Mouse (Mus musculus) bone marrow, adult 2 months (tissue): ENCODE results near the gene 1700122O11Rik. TPM values are rescaled to one million over a fixed set of nuclear protein-coding genes. Genes with fewer than 3 reads are reported as not detected.

Experiments
- H3K27ac ChIP-seq: fragments of 200-500 bp; 2 replicates; pipeline ENCODE4 v1.5.1; 2012; ENCODE audit warnings: low read depth, mild to moderate bottlenecking, control low read depth, inconsistent platforms, low read length; ENCODE audit not compliant: control insufficient read depth, poor library complexity, insufficient read depth
- H3K4me1 ChIP-seq: fragments of 200-500 bp; 2 replicates; pipeline ENCODE4 v1.6.1; 2011; ENCODE audit warnings: low read length; ENCODE audit not compliant: control insufficient read depth, insufficient read depth
- H3K4me3 ChIP-seq: fragments of 200-500 bp; replicated peaks from 2 replicates; pipeline ENCODE3; 2011; ENCODE audit warnings: mild to moderate bottlenecking, low read depth, low read length, control low read depth; ENCODE audit not compliant: control insufficient read depth
- CTCF ChIP-seq: fragments of 200-500 bp; IDR thresholded peaks from 2 replicates; pipeline ENCODE4 v1.5.1; 2011; ENCODE audit warnings: low read length, control low read depth; ENCODE audit not compliant: control insufficient read depth, insufficient read depth
- POLR2A ChIP-seq: fragments of 200-500 bp; IDR thresholded peaks from 2 replicates; pipeline ENCODE4 v1.6.1; 2011; ENCODE audit warnings: low read depth, mild to moderate bottlenecking, control low read depth, low read length, borderline replicate concordance; ENCODE audit not compliant: control insufficient read depth
- WGBS: fragments of 180-500 bp; shearing (Covaris S2); methylation state at CpG from one replicate; pipeline ENCODE4 v1.1.7; 2018; 5-methylcytosine and 5-hydroxymethylcytosine counted together
- polyA plus RNA-seq: library from polyadenylated mRNA; stranded (reverse); fragments of >200 nt; gene quantifications from 2 replicates; pipeline ENCODE4 v1.2.4, GENCODE M21; 2011; ENCODE audit warnings: low replicate concordance; ENCODE audit not compliant: missing spikeins, insufficient read depth, insufficient read length

Gene 1700122O11Rik
- polyA plus RNA-seq, 1 experiment = not detected

GRCm38 (mm10) chr17:48053646-48054045 is 15.6 kb upstream of the 1700122O11Rik start:
- Histone ChIP-seq H3K27ac (no peak overlapping the region), H3K4me3 (no peak overlapping the region), H3K4me1 (no peaks in the 10 kb centered on the region)
- no peak for TF ChIP-seq CTCF
- TF ChIP-seq POLR2A = no peak
- WGBS = 79% methylated on average over 2 of the region's 2 CpGs

DNA sequence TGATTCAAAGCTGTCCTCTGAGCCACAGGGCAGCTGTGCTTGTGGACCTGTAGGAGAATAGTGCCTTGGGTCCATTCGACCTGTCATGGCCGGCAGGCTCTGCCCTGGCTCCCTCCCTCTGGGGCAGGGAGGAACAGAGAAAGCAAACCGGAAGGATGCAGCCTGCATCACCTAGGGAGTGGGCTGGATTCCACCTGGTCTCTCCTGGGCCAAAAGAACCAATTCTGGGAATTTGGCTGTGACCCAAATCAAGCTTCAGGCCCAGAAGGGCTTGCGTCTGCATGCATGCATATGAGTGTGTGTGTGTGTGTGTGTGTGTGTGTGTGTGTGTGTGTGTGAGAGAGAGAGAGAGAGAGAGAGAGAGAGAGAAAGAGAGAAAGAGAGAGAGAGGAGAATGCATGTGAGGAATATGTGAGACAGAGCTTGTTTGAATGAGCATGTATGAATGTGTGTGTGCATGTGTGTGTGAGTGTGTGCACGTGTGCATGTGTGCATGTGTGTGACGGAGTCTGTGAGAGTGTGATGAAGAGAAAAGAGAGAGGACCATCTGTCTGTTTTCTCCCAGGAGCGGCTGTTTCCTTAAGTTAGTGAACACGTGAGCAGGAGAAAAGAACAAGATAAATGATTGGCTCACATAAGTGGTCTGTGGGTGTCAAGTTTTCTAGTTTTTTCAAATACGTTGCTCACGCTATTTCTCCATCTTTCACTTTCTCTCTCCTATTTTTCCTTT is 14.4 kb upstream of the 1700122O11Rik start:
- Histone ChIP-seq H3K27ac (no peak overlapping the region), H3K4me3 (no peak overlapping the region), H3K4me1 (no peaks in the 10 kb centered on the region)
- TF ChIP-seq CTCF (no peak), POLR2A (no peak)
- WGBS = 84% methylated on average over 10 of the region's 10 CpGs

DNA sequence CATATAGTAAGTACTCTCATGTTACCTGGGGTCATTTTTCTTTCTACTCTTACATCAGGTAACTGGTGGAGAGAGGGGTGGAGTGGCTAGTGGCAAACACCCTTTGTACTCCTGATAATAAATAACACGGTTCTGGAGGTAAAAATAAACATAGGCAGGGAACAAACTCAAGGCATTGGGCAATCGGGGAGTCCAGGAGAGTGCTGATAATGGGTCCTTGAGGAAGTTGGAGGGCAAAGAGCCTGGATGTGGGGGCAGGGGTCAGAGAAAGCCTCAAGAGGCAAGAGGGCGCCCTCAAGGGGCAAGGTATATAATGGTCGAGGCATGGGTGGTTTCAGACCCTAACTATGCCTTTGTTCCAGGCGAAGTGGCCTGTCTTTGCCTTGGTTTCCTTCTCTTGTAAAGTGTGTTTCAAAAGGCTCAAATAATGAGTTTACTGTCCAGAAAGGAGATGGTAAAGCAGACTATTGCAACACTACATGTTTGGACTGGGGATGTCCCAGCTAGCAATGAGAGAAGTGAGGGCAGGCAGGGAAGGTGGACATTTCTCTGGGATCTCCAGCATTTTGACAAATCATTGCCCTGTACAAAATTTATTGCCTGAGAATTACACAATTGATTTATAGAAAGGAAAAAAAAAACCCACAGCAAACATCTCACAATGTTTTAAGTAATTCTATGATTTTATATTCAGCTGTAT is 13.7 kb upstream of the 1700122O11Rik start:
- TF ChIP-seq POLR2A (no peak), CTCF (no peak)
- 36% methylated on average over 5 of the region's 5 CpGs for WGBS
- Histone ChIP-seq H3K4me1 (no peaks in the 10 kb centered on the region), H3K27ac (no peak overlapping the region), H3K4me3 (no peak overlapping the region)

- peaks cover 2% of the 10 kb centered on the region; the same call in 1 of the 2 replicates for H3K4me1 ChIP-seq
- H3K4me3 ChIP-seq = no peak overlapping the region
- TF ChIP-seq POLR2A = no peak
- peak; percentile 45; the same call in 1 of the 2 replicates for TF ChIP-seq CTCF
- WGBS = 37% methylated on average over 4 of the region's 4 CpGs
- no peak overlapping the region for H3K27ac ChIP-seq
Measured at GRCm38 (mm10) chr17:48045631-48046030, 7.5 kb upstream of the 1700122O11Rik start.

- no peak overlapping the region for H3K4me3 ChIP-seq
- WGBS = 52% methylated on average over 5 of the region's 5 CpGs
- H3K4me1 ChIP-seq = peaks cover 3% of the 10 kb centered on the region
- no peak for TF ChIP-seq CTCF
- TF ChIP-seq POLR2A = no peak
- H3K27ac ChIP-seq = no peak overlapping the region
Measured at GRCm38 (mm10) chr17:48043154-48043880, 5.2 kb upstream of the 1700122O11Rik start.

- Histone ChIP-seq H3K4me1 (peaks cover 3% of the 10 kb centered on the region), H3K4me3 (peak overlapping the region; percentile 2), H3K27ac (peak overlapping the region; percentile 3; the same call in 1 of the 2 replicates)
- TF ChIP-seq POLR2A = no peak; the same call in 1 of the 2 replicates
- no peak for TF ChIP-seq CTCF
- WGBS = 10% methylated on average over 29 of the region's 29 CpGs
Measured at GRCm38 (mm10) chr17:48041351-48042287, 3.5 kb upstream of the 1700122O11Rik start.

GRCm38 (mm10) chr17:48039232-48039866 is 1.3 kb upstream of the 1700122O11Rik start:
- no peak for TF ChIP-seq CTCF
- TF ChIP-seq POLR2A = peak; percentile 38; the same call in 1 of the 2 replicates
- H3K4me1 ChIP-seq = peaks cover 3% of the 10 kb centered on the region
- peak overlapping the region; percentile 42 for H3K27ac ChIP-seq
- no peak overlapping the region for H3K4me3 ChIP-seq
- WGBS = 14% methylated on average over 14 of the region's 14 CpGs
